Mouse (Mus musculus) intestine, embryonic 16.5 days (tissue): ENCODE measurements around the gene Fkbp6. TPM values are rescaled to one million over a fixed set of nuclear protein-coding genes. Genes with fewer than 3 reads are reported as not detected.

Experiments used
- ATAC-seq: fragments of 200-750 bp; cut with Nextera tagmentation; 2 replicates; pipeline ENCODE4 v1.8.0; 2017; ENCODE audit warnings: moderate TSS enrichment, moderate library complexity
- H3K27ac ChIP-seq: fragments of 300-500 bp; sonication (generic); 2 replicates; pipeline ENCODE4 v1.5.1; 2014; ENCODE audit warnings: mild to moderate bottlenecking, low read length
- H3K27me3 ChIP-seq: fragments of 300-500 bp; sonication (generic); replicated peaks from 2 replicates; pipeline ENCODE4 v1.6.1; 2014; ENCODE audit warnings: low read length, control low read depth, mixed read lengths; ENCODE audit not compliant: control insufficient read depth, insufficient read depth
- H3K36me3 ChIP-seq: fragments of 300-500 bp; sonication (generic); 2 replicates; pipeline ENCODE4 v1.6.1; 2014; ENCODE audit warnings: low read length, control low read depth; ENCODE audit not compliant: control insufficient read depth, insufficient read depth
- H3K4me1 ChIP-seq: fragments of 300-500 bp; sonication (generic); 2 replicates; pipeline ENCODE4 v1.6.1; 2014; ENCODE audit warnings: low read length, control low read depth, mixed read lengths; ENCODE audit not compliant: control insufficient read depth, insufficient read depth
- H3K4me2 ChIP-seq: fragments of 300-500 bp; sonication (generic); 2 replicates; pipeline ENCODE4 v1.6.1; 2014; ENCODE audit warnings: low read depth, low read length, control low read depth
- H3K4me3 ChIP-seq: fragments of 300-500 bp; sonication (generic); 2 replicates; pipeline ENCODE4 v1.5.1; 2014; ENCODE audit warnings: mild to moderate bottlenecking, low read length
- H3K9ac ChIP-seq: fragments of 300-500 bp; sonication (generic); 2 replicates; pipeline ENCODE4 v1.6.1; 2014; ENCODE audit warnings: low read depth, low read length
- H3K9me3 ChIP-seq: fragments of 300-500 bp; sonication (generic); 2 replicates; pipeline ENCODE4 v1.6.1; 2016; ENCODE audit warnings: low read length, control low read depth; ENCODE audit not compliant: control insufficient read depth
- WGBS: fragments of 180-500 bp; shearing (Covaris S2); extraction: QIAGEN DNeasy Blood & Tissue Kit; methylation state at CpG from one replicate; pipeline ENCODE4 v1.1.7; 2014; 5-methylcytosine and 5-hydroxymethylcytosine counted together
- polyA plus RNA-seq: library from polyadenylated mRNA; unstranded; fragments of >200 nt; fragmentation: Nextera tagmentation; extraction: Ambion mirVana; gene quantifications from 2 replicates; pipeline ENCODE4 v1.2.1, GENCODE M21; 2015

Gene Fkbp6
- polyA plus RNA-seq, 1 experiment from 2014 or later: 0.48 TPM

- Histone ChIP-seq H3K9me3 (no peaks in the 10 kb centered on the region), H3K4me1 (no peaks in the 10 kb centered on the region), H3K27ac (no peak overlapping the region), H3K36me3 (no peaks in the 10 kb centered on the region), H3K4me3 (no peak overlapping the region), H3K27me3 (no peaks in the 10 kb centered on the region), H3K9ac (no peak overlapping the region), H3K4me2 (no peak overlapping the region)
- WGBS: 83% methylated on average over 6 of the region's 6 CpGs
- no peak for ATAC-seq
Observed at GRCm38 (mm10) chr5:135331161-135331560, 18.7 kb downstream of the Fkbp6 start.

- no peak overlapping the region for H3K27ac ChIP-seq
- no peak for ATAC-seq
- H3K4me3 ChIP-seq: no peak overlapping the region
- H3K9ac ChIP-seq: no peak overlapping the region
- no peaks in the 10 kb centered on the region for H3K36me3 ChIP-seq
- H3K4me1 ChIP-seq: no peaks in the 10 kb centered on the region
- H3K27me3 ChIP-seq: no peaks in the 10 kb centered on the region
- no peaks in the 10 kb centered on the region for H3K9me3 ChIP-seq
- WGBS: 84% methylated on average over 5 of the region's 5 CpGs
- no peak overlapping the region for H3K4me2 ChIP-seq
Observed at GRCm38 (mm10) chr5:135330201-135330600, 19.6 kb downstream of the Fkbp6 start.

GRCm38 (mm10) chr5:135329471-135329870 lies 20.4 kb downstream of the Fkbp6 start:
- ATAC-seq: no peak
- Histone ChIP-seq H3K4me1 (no peaks in the 10 kb centered on the region), H3K9ac (no peak overlapping the region), H3K4me3 (no peak overlapping the region), H3K27ac (no peak overlapping the region), H3K9me3 (no peaks in the 10 kb centered on the region), H3K4me2 (no peak overlapping the region), H3K36me3 (no peaks in the 10 kb centered on the region), H3K27me3 (no peaks in the 10 kb centered on the region)
- 86% methylated on average over 4 of the region's 4 CpGs for WGBS

GRCm38 (mm10) chr5:135326121-135326659 lies 23.7 kb downstream of the Fkbp6 start:
- ATAC-seq: no peak
- H3K4me2 ChIP-seq: no peak overlapping the region
- no peak overlapping the region for H3K4me3 ChIP-seq
- no peak overlapping the region for H3K27ac ChIP-seq
- H3K36me3 ChIP-seq: no peaks in the 10 kb centered on the region
- H3K9ac ChIP-seq: no peak overlapping the region
- H3K27me3 ChIP-seq: no peaks in the 10 kb centered on the region
- WGBS: 29% methylated on average over 3 of the region's 3 CpGs
- no peaks in the 10 kb centered on the region for H3K4me1 ChIP-seq
- H3K9me3 ChIP-seq: no peaks in the 10 kb centered on the region

GRCm38 (mm10) chr5:135322197-135322596 lies 27.6 kb downstream of the Fkbp6 start:
- Histone ChIP-seq H3K9ac (no peak overlapping the region), H3K36me3 (no peaks in the 10 kb centered on the region), H3K9me3 (no peaks in the 10 kb centered on the region), H3K4me3 (no peak overlapping the region), H3K27ac (no peak overlapping the region), H3K27me3 (no peaks in the 10 kb centered on the region), H3K4me2 (no peak overlapping the region), H3K4me1 (no peaks in the 10 kb centered on the region)
- no peak for ATAC-seq
- 77% methylated on average over 1 of the region's 1 CpGs for WGBS

- Histone ChIP-seq H3K4me2 (no peak overlapping the region), H3K27me3 (no peaks in the 10 kb centered on the region), H3K9ac (no peak overlapping the region), H3K36me3 (no peaks in the 10 kb centered on the region), H3K27ac (no peak overlapping the region), H3K4me1 (no peaks in the 10 kb centered on the region), H3K4me3 (no peak overlapping the region), H3K9me3 (no peaks in the 10 kb centered on the region)
- 57% methylated on average over 2 of the region's 2 CpGs for WGBS
- ATAC-seq: no peak
Observed at GRCm38 (mm10) chr5:135319856-135320255, 30.0 kb downstream of the Fkbp6 start.

GRCm38 (mm10) chr5:135316177-135316576 lies 33.7 kb downstream of the Fkbp6 start:
- WGBS: 74% methylated on average over 3 of the region's 3 CpGs
- H3K9me3 ChIP-seq: no peaks in the 10 kb centered on the region

GRCm38 (mm10) chr5:135306321-135306965 lies 43.4 kb downstream of the Fkbp6 start:
- no peak overlapping the region for H3K4me2 ChIP-seq
- no peaks in the 10 kb centered on the region for H3K27me3 ChIP-seq
- ATAC-seq: no peak
- H3K4me3 ChIP-seq: no peak overlapping the region
- H3K4me1 ChIP-seq: no peaks in the 10 kb centered on the region
- WGBS: 34% methylated on average over 10 of the region's 10 CpGs
- H3K9ac ChIP-seq: no peak overlapping the region
- no peak overlapping the region for H3K27ac ChIP-seq
- no peaks in the 10 kb centered on the region for H3K36me3 ChIP-seq
- H3K9me3 ChIP-seq: no peaks in the 10 kb centered on the region

More at GRCm38 (mm10) chr5:135316177-135316576, 33.7 kb downstream of the Fkbp6 start:
- Histone ChIP-seq H3K27me3 (no peaks in the 10 kb centered on the region), H3K4me2 (no peak overlapping the region), H3K36me3 (no peaks in the 10 kb centered on the region), H3K27ac (no peak overlapping the region), H3K4me3 (no peak overlapping the region), H3K9ac (no peak overlapping the region), H3K4me1 (no peaks in the 10 kb centered on the region)
- ATAC-seq: no peak

GRCm38 (mm10) chr5:135302454-135302853 lies 47.4 kb downstream of the Fkbp6 start:
- Histone ChIP-seq H3K4me3 (no peak overlapping the region), H3K4me1 (no peaks in the 10 kb centered on the region), H3K36me3 (no peaks in the 10 kb centered on the region), H3K9ac (no peak overlapping the region), H3K9me3 (no peaks in the 10 kb centered on the region), H3K4me2 (no peak overlapping the region), H3K27me3 (no peaks in the 10 kb centered on the region), H3K27ac (no peak overlapping the region)
- ATAC-seq: no peak
- WGBS: 73% methylated on average over 3 of the region's 3 CpGs

- WGBS: 32% methylated on average over 3 of the region's 3 CpGs
- no peak for ATAC-seq
- H3K4me3 ChIP-seq: no peak overlapping the region
Observed at GRCm38 (mm10) chr5:135301916-135302315, 47.9 kb downstream of the Fkbp6 start.

More at GRCm38 (mm10) chr5:135301916-135302315, 47.9 kb downstream of the Fkbp6 start:
- H3K9ac ChIP-seq: no peak overlapping the region
- H3K4me2 ChIP-seq: no peak overlapping the region
- H3K27ac ChIP-seq: no peak overlapping the region
- no peaks in the 10 kb centered on the region for H3K9me3 ChIP-seq
- no peaks in the 10 kb centered on the region for H3K27me3 ChIP-seq
- no peaks in the 10 kb centered on the region for H3K4me1 ChIP-seq
- H3K36me3 ChIP-seq: no peaks in the 10 kb centered on the region
